Mouse (Mus musculus): ENCODE measurements at regions not wholly inside any gene's neighbourhood (a gene's known extent, or its start where the extent isn't known, plus 50 kb on each side); places are given as distances from the start of the nearest gene placed in this dataset.

GRCm38 (mm10) chr15:93673976-93674375 is 78.3 kb upstream of the Prickle1 start:
- 71% methylated on average over 10 of the region's 10 CpGs for WGBS
- DNase-seq (ENCODE audit: low read depth, low spot score), result no peak

GRCm38 (mm10) chr15:93663876-93664275 is 68.2 kb upstream of the Prickle1 start:
- no peak for DNase-seq (ENCODE audit: low read depth, low spot score)
- 77% methylated on average over 5 of the region's 5 CpGs for WGBS

GRCm38 (mm10) chr15:93662601-93663000 is 66.9 kb upstream of the Prickle1 start:
- no peak for DNase-seq (ENCODE audit: low read depth, low spot score)
- 100% methylated on average over 1 of the region's 1 CpGs for WGBS

DNA sequence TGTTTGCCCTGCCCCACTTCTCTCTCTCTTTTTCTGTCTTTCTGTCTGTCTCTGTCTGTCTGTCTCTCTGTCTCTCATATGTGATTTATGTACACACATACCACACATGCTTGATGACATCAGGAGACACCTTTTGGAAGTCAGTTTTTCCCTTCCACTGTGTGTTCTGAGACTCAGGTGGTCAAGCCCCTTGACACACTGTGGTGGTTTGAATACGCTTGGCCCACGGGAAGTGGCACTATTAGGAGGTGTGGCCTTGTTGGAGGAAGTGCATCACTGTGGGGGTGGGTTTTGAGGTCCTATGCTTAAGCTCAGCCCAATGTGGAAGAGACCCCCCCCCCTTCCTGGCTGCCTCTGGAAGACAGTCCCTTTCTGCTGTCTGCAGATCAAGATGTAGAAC is 66.1 kb upstream of the Prickle1 start:
- 93% methylated on average over 2 of the region's 2 CpGs for WGBS
- no peak for DNase-seq (ENCODE audit: low read depth, low spot score)

DNA sequence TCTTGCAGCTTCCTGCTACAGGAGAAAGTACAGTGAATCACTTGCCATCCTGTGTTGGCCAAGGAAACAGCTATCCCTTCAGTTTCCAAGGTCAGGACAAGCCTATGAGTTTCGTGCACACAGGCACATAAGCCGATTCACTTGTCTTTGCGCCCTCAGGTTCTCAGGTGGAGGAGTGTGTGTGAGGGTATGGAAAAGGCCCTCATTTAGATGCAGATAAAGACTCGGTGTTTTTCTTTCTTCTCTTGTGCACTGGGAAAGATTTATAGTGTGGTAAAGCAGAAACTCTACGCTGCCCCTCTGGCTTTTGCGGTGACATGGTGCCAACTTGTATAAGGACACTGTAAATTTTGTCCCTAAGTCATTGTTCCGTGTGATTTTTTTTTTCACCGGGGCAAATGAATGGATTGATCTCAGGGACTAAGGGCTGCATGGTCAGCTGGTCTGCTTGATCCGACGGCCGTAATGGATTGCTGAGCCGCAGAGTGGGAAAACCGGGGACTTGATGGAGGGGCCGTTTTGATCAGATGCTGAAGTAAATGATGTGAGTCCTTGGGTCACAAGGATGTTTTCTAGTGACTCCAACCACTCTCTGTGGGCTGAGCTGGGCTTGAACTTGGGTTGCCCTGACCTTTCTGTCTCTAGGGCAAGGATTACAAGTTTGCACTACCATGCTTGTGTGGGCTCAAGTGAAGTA is 65.4 kb upstream of the Prickle1 start:
- 90% methylated on average over 14 of the region's 14 CpGs for WGBS
- DNase-seq (ENCODE audit: low read depth, low spot score), result no peak

DNA sequence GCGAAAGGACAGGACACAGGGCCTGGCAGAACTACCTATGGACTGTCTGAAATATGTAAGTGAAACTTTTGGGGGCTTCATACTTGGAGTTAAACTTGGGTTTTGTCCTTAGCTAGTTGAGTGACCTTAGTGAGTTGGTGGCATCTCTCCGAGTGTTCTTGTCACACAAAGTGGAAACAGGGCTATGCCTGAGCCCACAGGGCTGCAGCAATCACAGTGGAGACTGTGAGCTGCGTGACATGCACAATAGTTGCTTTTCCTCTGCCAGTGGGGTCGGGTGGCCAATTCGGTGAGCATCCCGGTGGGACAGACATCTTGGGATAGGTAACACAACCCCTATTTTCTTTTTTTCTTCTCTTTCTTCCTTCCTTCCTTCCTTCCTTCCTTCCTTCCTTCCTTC is 61.5 kb upstream of the Prickle1 start:
- 91% methylated on average over 6 of the region's 6 CpGs for WGBS
- DNase-seq (ENCODE audit: low read depth, low spot score), result no peak

DNA sequence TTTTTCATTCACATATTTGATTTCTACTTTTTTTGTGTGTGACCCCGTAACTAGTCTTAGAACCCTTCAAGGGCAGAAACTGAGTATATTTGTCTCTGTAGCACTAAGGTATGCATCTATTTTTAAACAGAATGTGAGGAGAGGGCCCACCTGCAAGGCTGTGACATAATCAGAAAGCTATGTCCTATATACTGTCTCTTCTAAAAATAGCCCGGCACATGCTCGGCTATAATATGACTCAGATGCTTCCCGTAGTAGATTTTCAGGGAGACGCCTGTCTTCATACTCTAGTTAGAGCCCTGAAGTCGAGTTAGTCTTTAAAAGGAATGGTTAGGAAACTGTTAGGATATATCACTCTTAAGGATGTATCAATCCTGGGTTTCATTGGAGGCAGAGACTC is 61.0 kb upstream of the Prickle1 start:
- 33% methylated on average over 6 of the region's 6 CpGs for WGBS
- DNase-seq (ENCODE audit: low read depth, low spot score), result no peak

GRCm38 (mm10) chr15:93655743-93656142 is 60.1 kb upstream of the Prickle1 start:
- 89% methylated on average over 6 of the region's 6 CpGs for WGBS
- DNase-seq (ENCODE audit: low read depth, low spot score), result no peak

DNA sequence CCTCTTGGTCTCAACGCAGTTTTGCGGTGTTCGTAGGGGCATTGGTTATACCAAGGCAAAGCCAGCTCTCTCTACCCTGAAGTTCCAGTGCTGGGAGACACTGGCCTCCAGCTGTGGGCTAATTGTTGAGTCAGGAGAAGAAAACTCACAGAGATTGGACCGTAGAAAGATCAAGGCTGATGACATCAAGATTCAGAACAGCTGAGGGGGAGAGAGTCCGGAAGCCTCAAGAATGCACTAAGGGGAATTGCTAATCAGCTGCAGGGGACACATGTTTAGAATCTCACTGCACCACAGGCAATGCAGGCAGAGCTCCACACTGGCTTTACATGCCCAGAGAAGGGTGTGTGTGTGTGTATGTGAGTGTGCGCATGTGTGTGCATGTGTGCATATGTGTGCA is 59.6 kb upstream of the Prickle1 start:
- 96% methylated on average over 6 of the region's 6 CpGs for whole genome bisulfite sequencing
- no peak for DNase-seq (ENCODE audit: low read depth, low spot score)

DNA sequence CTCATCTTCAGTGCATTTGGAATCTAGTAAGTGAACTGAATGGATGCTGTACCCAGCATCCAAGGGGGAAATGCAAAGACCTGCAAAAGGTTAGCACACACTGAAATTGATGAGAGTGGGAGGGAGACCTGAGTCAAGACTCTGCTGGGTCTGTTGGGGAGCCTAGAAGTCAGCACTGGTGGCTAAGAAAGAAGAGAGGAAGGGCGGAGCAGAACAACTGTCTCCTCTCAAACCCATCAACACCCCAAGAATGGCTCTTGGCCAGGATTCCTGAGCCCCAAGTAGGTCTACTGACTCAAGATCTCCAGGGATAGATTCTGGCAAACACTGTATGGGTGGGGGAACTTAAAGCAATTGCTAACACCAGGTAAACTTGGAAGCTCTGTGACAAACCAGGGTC is 57.7 kb upstream of the Prickle1 start:
- DNase-seq (ENCODE audit: low read depth, low spot score), result no peak
- WGBS, result 96% methylated on average over 1 of the region's 1 CpGs

DNA sequence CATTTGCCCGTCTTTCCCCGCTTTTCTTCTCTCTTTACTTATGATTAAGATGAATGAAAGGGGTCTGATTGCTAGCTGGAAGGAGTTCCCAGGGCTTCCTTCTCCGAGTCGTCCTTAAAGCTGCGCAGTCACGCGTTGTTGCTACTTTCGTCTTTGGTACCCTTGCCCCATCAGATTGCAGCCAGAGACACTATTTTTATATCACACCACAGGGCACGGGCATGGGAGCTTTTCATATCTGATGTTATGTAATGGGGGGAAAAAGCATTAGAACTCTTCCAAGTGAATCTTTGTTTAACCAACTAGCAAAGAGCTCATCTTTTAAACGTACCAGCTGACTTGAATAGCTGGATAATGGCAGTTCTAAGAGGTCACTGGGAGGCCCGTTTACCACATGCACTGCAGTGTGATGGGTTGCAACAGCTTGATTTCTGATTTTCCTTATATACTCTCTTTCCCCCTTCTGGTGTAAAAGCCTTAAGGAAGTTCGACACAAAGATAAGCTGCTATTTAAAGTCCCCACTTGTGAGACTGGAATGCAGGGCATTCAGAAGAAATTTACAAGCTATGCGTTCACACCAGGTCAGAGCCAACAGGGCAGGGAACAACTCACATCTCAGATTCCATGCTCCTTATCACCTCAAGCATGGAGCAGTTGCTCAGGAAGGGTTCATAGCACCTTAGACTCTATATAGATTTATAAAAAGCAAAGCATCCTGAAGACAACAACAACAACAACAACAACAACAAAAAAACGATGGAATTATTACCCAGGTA is 55.5 kb upstream of the Prickle1 start:
- WGBS, result 61% methylated on average over 14 of the region's 14 CpGs

DNA sequence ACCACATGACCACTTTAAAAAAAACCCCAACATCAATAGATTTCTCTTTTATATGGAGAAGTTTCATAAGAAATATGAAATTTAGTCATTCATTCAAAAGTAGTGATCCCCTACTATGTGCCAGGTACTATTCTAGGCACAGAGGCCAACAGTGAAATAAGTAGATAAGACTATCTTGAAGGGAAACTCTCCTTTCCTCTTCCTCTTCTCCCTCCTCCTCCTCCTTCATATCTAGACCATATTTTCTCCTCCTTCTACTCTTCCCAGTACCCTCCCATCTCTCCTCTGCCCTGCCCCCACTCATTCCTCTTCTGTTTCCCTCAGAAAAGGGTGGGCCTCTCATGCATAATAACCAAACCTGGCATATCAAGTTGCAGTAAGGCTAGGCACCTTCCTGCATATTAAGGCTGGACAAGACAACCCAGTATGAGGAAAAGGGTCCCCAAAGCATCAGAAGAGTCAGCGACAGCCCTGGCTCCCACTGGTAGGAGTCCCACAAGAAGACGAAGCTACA is 54.4 kb upstream of the Prickle1 start:
- 91% methylated on average over 2 of the region's 2 CpGs for WGBS
- no peak for DNase-seq (ENCODE audit: low read depth, low spot score)

More for the DNA sequence above, 55.5 kb upstream of the Prickle1 start:
- no peak for DNase-seq (ENCODE audit: low read depth, low spot score)

DNA sequence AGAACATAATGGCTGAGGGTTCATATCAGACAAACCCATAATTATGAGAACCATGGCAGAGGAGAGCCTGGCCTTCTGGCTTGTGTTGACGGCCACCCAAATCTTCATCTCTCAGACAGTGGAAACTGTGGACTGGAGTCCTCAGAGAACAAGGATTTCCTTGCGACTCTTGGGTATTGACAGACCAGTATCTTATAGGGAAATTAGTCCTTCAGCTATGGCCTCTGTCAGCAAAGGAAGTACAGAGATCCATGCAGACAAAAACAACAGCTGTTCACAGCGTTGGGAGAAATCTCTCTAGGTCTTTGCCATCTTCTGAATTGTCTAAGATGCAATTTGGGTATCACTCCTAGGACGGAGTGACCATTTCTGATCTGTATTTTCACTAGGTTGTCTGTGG is 53.0 kb upstream of the Prickle1 start:
- DNase-seq (ENCODE audit: low read depth, low spot score), result no peak
- WGBS, result 77% methylated on average over 4 of the region's 4 CpGs

GRCm38 (mm10) chr15:93646820-93647219 is 51.1 kb upstream of the Prickle1 start:
- 92% methylated on average over 3 of the region's 3 CpGs for WGBS
- no peak for DNase-seq (ENCODE audit: low read depth, low spot score)

GRCm38 (mm10) chr15:93645950-93646349 is 50.3 kb upstream of the Prickle1 start:
- 69% methylated on average over 8 of the region's 8 CpGs for WGBS

More at GRCm38 (mm10) chr15:93645950-93646349, 50.3 kb upstream of the Prickle1 start:
- no peak for DNase-seq (ENCODE audit: low read depth, low spot score)

All from large intestine, adult 2 months (tissue).